Mouse (Mus musculus): ENCODE measurements around the gene Myo6.

DNA sequence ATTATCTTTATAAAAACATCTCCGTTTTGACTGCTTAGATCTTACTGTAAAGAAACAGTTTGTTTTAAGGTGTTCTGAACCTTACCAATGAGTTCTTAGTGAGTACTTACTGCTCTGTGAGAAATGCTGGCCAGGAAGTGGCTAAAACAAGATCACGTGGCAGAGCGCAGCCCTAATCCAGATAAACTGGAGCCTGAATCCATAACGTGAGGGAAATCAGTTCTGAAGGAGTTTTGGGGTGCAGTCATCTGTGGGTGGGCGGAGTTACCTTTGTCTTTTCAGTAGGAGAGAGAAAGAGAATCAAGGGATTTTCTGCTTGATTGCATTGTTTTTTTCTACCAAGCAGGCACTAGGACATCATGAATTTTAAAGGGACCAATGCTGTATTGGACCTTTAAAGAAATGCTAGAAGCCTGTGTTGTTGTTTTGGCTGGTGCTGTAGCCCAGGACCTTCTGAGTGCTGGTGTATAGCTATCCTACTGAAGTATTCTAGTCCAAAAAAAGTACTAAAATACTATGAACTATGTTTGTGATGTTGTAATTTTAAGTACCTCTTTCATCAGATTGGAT lies 23.6 kb downstream of the Myo6 start:
- TF ChIP-seq POLR2A (IDR thresholded peaks at IDR 0.05; ENCODE audit: borderline replicate concordance, insufficient read depth, low read length) (no peak), CTCF (IDR thresholded peaks at IDR 0.05; ENCODE audit: borderline replicate concordance, insufficient read depth, low read depth, low read length) (no peak)

Measured in cerebellum, adult 2 months (tissue).